Mouse (Mus musculus) liver, embryonic 15.5 days (tissue): ENCODE results near the gene Sgms1. TPM values are rescaled to one million over a fixed set of nuclear protein-coding genes. Genes with fewer than 3 reads are reported as not detected.

Source experiments
- ATAC-seq: fragments of 200-750 bp; cut with Nextera tagmentation; 2 replicates; pipeline ENCODE4 v1.8.0; 2017; ENCODE audit warnings: moderate number of reproducible peaks, mild to moderate bottlenecking, moderate library complexity; ENCODE audit not compliant: insufficient read depth
- H3K27ac ChIP-seq: fragments of 300-500 bp; sonication (generic); replicated peaks from 2 replicates; pipeline ENCODE4 v1.5.1; 2015; ENCODE audit warnings: mild to moderate bottlenecking, inconsistent platforms
- H3K27me3 ChIP-seq: fragments of 300-500 bp; sonication (generic); 2 replicates; pipeline ENCODE4 v1.6.1; 2015; ENCODE audit warnings: mild to moderate bottlenecking, inconsistent platforms
- H3K36me3 ChIP-seq: fragments of 300-500 bp; sonication (generic); replicated peaks from 2 replicates; pipeline ENCODE4 v1.6.1; 2015; ENCODE audit warnings: moderate library complexity, mild to moderate bottlenecking, inconsistent platforms
- H3K4me1 ChIP-seq: fragments of 300-500 bp; sonication (generic); replicated peaks from 2 replicates; pipeline ENCODE4 v1.6.1; 2015; ENCODE audit warnings: inconsistent platforms
- H3K4me2 ChIP-seq: fragments of 300-500 bp; sonication (generic); 2 replicates; pipeline ENCODE4 v1.6.1; 2015; ENCODE audit warnings: moderate library complexity, mild to moderate bottlenecking, inconsistent platforms
- H3K4me3 ChIP-seq: fragments of 300-500 bp; sonication (generic); replicated peaks from 2 replicates; pipeline ENCODE4 v1.5.1; 2015; ENCODE audit warnings: mild to moderate bottlenecking, inconsistent platforms
- H3K9ac ChIP-seq: fragments of 300-500 bp; sonication (generic); 2 replicates; pipeline ENCODE4 v1.6.1; 2015; ENCODE audit warnings: moderate library complexity, mild to moderate bottlenecking, inconsistent platforms
- H3K9me3 ChIP-seq: fragments of 300-500 bp; sonication (generic); replicated peaks from 2 replicates; pipeline ENCODE4 v1.6.1; 2016; ENCODE audit warnings: inconsistent platforms
- WGBS: fragments of 180-500 bp; shearing (Covaris S2); methylation state at CpG from one replicate; pipeline ENCODE4 v1.1.7; 2015; ENCODE audit warnings: mixed read lengths; ENCODE audit not compliant: insufficient replicate concordance; 5-methylcytosine and 5-hydroxymethylcytosine counted together
- polyA plus RNA-seq: library from polyadenylated mRNA; unstranded; fragments of >200 nt; fragmentation: Nextera tagmentation; extraction: Ambion mirVana; gene quantifications from 2 replicates; pipeline ENCODE4 v1.2.1, GENCODE M21; 2015

The Sgms1 gene
- polyA plus RNA-seq, 1 experiment from 2014 or later: 24.8 TPM

DNA sequence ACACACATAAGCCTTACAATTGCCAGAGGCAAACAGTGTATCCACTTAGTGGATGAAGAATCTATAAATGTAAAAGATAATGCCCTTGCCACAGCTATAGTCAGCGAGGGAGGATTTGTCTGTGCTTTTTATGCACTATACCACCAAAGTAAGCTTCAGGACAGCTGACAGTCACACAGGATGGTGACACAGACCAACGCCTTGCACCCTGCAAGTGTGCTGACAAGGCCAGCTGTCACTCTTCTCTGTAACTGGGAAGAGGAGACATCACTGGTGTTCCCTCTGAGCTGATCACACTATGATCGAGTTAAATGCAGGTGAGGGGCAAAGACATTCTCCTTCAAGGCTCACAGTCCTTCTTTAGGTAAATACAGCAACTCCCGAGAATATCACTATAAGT lies 56.0 kb downstream of the Sgms1 start:
- peaks cover 18% of the 10 kb centered on the region for H3K4me1 ChIP-seq
- H3K36me3 ChIP-seq: no peaks in the 10 kb centered on the region
- H3K27ac ChIP-seq: no peak overlapping the region
- H3K4me2 ChIP-seq: no peak overlapping the region
- ATAC-seq: no peak
- H3K27me3 ChIP-seq: no peaks in the 10 kb centered on the region
- H3K4me3 ChIP-seq: no peak overlapping the region
- no peak overlapping the region for H3K9ac ChIP-seq
- H3K9me3 ChIP-seq: no peaks in the 10 kb centered on the region
- 56% methylated on average over 4 of the region's 4 CpGs for WGBS

DNA sequence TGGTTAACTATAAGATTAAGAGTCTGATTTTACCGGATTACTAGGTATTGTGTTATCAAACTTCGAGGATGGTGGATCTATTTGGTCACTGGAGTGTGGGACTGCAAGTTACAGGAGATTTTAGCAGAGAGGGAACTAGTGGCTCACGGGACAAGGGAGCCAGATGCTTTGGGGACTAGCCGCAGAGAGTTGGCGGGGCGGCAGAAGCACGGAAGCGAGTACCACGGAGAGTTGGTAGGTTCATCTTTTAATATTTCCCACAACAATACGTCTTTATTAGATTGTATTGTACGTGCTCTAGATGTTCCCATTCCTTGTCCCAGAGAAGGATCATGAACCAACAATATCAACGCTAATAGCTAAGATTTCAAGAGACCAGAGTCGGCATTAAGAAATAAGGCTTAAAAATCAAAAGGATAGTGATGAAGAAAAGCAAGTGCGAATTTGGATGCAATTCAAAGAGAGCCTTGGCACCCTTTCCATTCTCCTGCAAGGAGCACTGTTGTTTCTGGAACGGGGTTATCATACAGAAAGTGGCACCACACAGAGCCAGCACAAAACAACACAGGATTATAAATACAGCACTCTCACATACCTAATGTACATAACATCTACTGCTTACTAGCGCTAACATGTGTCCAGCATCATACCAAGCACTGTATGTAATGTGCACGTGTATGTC lies 56.6 kb downstream of the Sgms1 start:
- Histone ChIP-seq H3K9me3 (no peaks in the 10 kb centered on the region), H3K36me3 (no peaks in the 10 kb centered on the region), H3K27ac (no peak overlapping the region), H3K27me3 (no peaks in the 10 kb centered on the region), H3K4me3 (no peak overlapping the region), H3K4me1 (peaks cover 21% of the 10 kb centered on the region), H3K4me2 (no peak overlapping the region), H3K9ac (no peak overlapping the region)
- ATAC-seq: no peak
- WGBS: 81% methylated on average over 17 of the region's 17 CpGs

- ATAC-seq: no peak
- H3K27ac ChIP-seq: no peak overlapping the region
- H3K36me3 ChIP-seq: no peaks in the 10 kb centered on the region
- peaks cover 21% of the 10 kb centered on the region for H3K4me1 ChIP-seq
- no peak overlapping the region for H3K9ac ChIP-seq
- no peaks in the 10 kb centered on the region for H3K9me3 ChIP-seq
- H3K27me3 ChIP-seq: no peaks in the 10 kb centered on the region
- no peak overlapping the region for H3K4me2 ChIP-seq
- H3K4me3 ChIP-seq: no peak overlapping the region
- WGBS: 35% methylated on average over 3 of the region's 3 CpGs
Observed at GRCm38 (mm10) chr19:32330231-32330630, 59.3 kb downstream of the Sgms1 start.

DNA sequence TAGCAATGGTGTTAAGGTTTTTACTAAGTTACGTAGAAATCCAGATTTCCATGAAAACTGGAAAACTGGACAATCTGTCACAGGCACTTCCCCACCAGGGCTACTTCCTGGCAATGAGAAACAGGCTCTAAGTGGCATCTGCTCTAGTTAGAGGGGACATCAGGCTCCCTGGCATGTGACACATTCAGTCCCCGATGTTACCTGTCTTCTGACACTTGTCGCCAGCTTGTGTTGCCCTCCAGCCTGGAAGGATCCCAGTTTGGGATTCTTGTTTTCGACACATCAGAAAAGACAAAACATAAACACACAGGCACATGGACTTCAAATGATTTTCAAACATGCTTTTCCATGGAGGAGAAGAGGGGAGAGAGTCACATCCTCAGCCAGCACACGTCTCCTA lies 60.0 kb downstream of the Sgms1 start:
- no peaks in the 10 kb centered on the region for H3K27me3 ChIP-seq
- no peak overlapping the region for H3K4me3 ChIP-seq
- no peak for ATAC-seq
- no peaks in the 10 kb centered on the region for H3K36me3 ChIP-seq
- peaks cover 25% of the 10 kb centered on the region for H3K4me1 ChIP-seq
- H3K27ac ChIP-seq: no peak overlapping the region
- H3K4me2 ChIP-seq: no peak overlapping the region
- WGBS: 79% methylated on average over 5 of the region's 5 CpGs
- no peaks in the 10 kb centered on the region for H3K9me3 ChIP-seq
- no peak overlapping the region for H3K9ac ChIP-seq

DNA sequence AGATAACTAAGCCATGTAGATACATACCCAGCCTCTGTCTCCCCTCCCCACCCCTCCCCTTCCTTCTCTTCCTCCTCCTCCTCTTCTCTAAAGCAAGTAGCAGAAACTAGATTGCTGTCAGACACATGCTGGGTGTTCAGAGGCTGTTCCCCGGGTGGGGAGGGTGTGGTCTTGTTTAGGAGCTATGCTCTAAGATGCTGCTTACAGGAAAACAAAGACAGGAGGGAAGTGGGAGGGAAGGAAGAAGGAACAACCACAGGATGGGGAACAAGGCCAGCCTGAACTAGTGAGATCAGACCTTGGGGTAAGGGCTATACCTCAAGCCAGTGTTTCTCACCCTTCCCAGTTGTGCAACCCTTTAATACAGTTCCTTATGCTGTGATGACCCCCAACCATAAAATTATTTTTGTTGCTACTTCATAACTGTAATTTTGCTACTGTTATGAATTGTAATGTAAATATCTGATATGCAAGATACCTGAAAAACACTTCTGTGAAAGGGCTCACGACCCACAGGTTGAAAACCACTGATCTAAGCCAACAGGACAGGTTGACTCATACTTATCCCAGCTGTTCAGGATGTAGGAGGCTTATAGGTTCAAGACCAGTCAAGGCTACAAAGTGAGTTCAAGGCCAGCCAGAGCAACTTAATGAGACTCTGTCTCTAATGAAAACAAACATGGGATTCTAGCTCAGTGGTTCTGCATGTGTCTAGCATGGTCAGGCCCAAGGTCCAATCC lies 61.3 kb downstream of the Sgms1 start:
- no peaks in the 10 kb centered on the region for H3K27me3 ChIP-seq
- H3K36me3 ChIP-seq: no peaks in the 10 kb centered on the region
- no peak for ATAC-seq
- H3K4me3 ChIP-seq: no peak overlapping the region
- no peaks in the 10 kb centered on the region for H3K9me3 ChIP-seq
- WGBS: 18% methylated on average over 2 of the region's 2 CpGs
- H3K27ac ChIP-seq: no peak overlapping the region
- no peak overlapping the region for H3K9ac ChIP-seq
- no peak overlapping the region for H3K4me2 ChIP-seq
- H3K4me1 ChIP-seq: peaks cover 26% of the 10 kb centered on the region

DNA sequence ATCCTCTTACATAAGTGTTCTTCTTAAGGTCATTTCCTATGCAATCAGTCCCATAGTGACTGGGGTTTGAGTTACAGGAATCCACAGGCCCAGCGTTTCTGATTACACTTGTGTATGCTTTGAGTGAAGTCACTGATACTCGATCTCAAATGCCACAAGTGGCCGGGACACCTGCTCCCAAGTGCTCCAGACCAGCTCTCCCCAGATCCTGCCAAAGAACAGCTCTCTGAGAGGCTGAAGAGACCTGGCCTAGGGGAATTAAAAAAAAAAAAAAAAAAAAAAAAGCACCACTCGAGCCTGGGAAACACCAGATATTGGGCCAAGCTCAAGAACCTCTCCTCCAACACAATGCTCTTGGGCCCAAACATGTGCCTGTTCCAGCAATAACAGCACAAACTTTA lies 62.9 kb downstream of the Sgms1 start:
- Histone ChIP-seq H3K9ac (no peak overlapping the region), H3K36me3 (no peaks in the 10 kb centered on the region), H3K4me1 (peaks cover 31% of the 10 kb centered on the region), H3K27me3 (no peaks in the 10 kb centered on the region), H3K4me3 (no peak overlapping the region), H3K9me3 (no peaks in the 10 kb centered on the region), H3K4me2 (no peak overlapping the region), H3K27ac (no peak overlapping the region)
- ATAC-seq: no peak
- 27% methylated on average over 4 of the region's 4 CpGs for WGBS

- Histone ChIP-seq H3K9me3 (no peaks in the 10 kb centered on the region), H3K9ac (no peak overlapping the region), H3K4me1 (peaks cover 35% of the 10 kb centered on the region), H3K4me3 (no peak overlapping the region), H3K36me3 (no peaks in the 10 kb centered on the region), H3K27me3 (no peaks in the 10 kb centered on the region), H3K27ac (no peak overlapping the region), H3K4me2 (no peak overlapping the region)
- ATAC-seq: no peak
- 56% methylated on average over 3 of the region's 3 CpGs for WGBS
Observed at GRCm38 (mm10) chr19:32326156-32326555, 63.4 kb downstream of the Sgms1 start.

GRCm38 (mm10) chr19:32325100-32325768 lies 64.3 kb downstream of the Sgms1 start:
- 26% methylated on average over 10 of the region's 10 CpGs for WGBS
- Histone ChIP-seq H3K9me3 (no peaks in the 10 kb centered on the region), H3K27ac (no peak overlapping the region)

GRCm38 (mm10) chr19:32324550-32324949 lies 65.0 kb downstream of the Sgms1 start:
- Histone ChIP-seq H3K4me3 (no peak overlapping the region), H3K36me3 (no peaks in the 10 kb centered on the region), H3K4me1 (peaks cover 36% of the 10 kb centered on the region), H3K9me3 (no peaks in the 10 kb centered on the region), H3K9ac (no peak overlapping the region), H3K27ac (no peak overlapping the region), H3K4me2 (no peak overlapping the region), H3K27me3 (no peaks in the 10 kb centered on the region)
- no peak for ATAC-seq
- WGBS: 81% methylated on average over 1 of the region's 1 CpGs

More at GRCm38 (mm10) chr19:32325100-32325768, 64.3 kb downstream of the Sgms1 start:
- Histone ChIP-seq H3K36me3 (no peaks in the 10 kb centered on the region), H3K4me1 (peaks cover 32% of the 10 kb centered on the region), H3K4me3 (no peak overlapping the region), H3K27me3 (no peaks in the 10 kb centered on the region), H3K9ac (no peak overlapping the region), H3K4me2 (no peak overlapping the region)
- no peak for ATAC-seq

- H3K27me3 ChIP-seq: no peaks in the 10 kb centered on the region
- H3K4me1 ChIP-seq: peaks cover 40% of the 10 kb centered on the region
- peak; percentile 30; the same call in 1 of the 2 replicates for ATAC-seq
- no peak overlapping the region for H3K9ac ChIP-seq
- peak overlapping the region; percentile 12; the same call in 1 of the 2 replicates for H3K4me3 ChIP-seq
- H3K27ac ChIP-seq: no peak overlapping the region
- H3K9me3 ChIP-seq: no peaks in the 10 kb centered on the region
- H3K4me2 ChIP-seq: 0 out of 2 replicates have a peak overlapping the region, but pooled peaks have one; percentile 20
- WGBS: 66% methylated on average over 11 of the region's 11 CpGs
- H3K36me3 ChIP-seq: no peaks in the 10 kb centered on the region
Observed at GRCm38 (mm10) chr19:32323070-32323469, 66.4 kb downstream of the Sgms1 start.

DNA sequence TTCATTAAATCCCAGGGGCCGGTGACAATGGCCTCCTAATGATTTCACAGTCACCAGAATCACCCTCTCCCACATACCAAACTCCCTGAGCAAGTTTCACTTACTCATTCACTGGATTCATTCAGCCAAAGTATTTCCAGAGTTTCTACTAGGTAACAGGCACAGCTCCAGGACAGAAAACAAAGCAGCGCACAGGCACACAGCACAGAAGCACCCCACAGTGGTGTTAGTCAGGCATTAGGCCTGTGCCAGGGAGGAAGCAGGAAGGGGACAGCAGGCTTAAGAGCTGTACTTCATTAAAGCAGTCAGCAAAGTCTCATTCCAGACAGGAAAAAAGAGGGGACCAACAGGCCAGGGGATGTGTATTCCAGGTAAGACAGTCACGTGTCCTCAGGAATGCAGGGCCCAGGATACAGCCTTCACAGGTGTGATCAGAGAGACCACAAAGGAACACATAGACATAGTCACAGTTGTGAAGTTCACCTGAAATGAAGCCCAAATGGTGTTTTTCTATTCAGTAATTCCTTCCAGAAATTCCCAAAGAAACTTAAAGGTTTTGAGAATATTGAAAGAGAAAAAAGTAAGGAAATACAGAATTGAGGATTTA lies 67.0 kb downstream of the Sgms1 start:
- Histone ChIP-seq H3K27ac (peak overlapping the region; percentile 48), H3K9ac (no peak overlapping the region), H3K9me3 (no peaks in the 10 kb centered on the region), H3K4me2 (peak overlapping the region; percentile 20; the same call in 1 of the 2 replicates), H3K4me3 (peak overlapping the region; percentile 12), H3K27me3 (no peaks in the 10 kb centered on the region), H3K4me1 (peaks cover 38% of the 10 kb centered on the region), H3K36me3 (no peaks in the 10 kb centered on the region)
- ATAC-seq: no peak
- WGBS: 62% methylated on average over 3 of the region's 3 CpGs
